Mouse (Mus musculus) skeletal muscle tissue, adult 2 months (tissue): ENCODE results near the gene Mbip.

Source experiments
- DNase-seq: peaks from one replicate; pipeline ENCODE4 v3.0.0-alpha.2; 2012; ENCODE audit warnings: low read depth, low spot score

Gene Mbip

GRCm38 (mm10) chr12:56295160-56295559, 50.5 kb downstream of the Mbip start:
- no peak for DNase-seq

DNA sequence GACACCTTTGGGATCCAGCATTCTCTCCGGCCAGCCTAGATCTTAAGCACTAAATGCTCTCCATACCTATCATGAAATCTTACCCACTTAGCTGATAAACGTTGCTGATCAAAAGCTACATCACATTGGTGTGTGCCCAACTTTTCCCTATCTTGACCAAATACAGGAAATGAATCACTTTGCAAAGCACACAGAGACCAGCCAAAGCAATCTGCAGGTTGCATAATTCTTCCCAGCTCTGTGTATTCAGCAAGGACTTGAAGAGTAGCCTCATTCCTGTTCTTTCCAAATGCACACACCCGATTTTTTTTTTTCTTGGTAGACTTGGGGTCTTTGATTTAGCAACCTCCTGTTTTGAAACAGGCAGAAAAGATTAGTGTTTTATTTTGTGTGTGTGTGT, 57.1 kb downstream of the Mbip start:
- no peak for DNase-seq

DNA sequence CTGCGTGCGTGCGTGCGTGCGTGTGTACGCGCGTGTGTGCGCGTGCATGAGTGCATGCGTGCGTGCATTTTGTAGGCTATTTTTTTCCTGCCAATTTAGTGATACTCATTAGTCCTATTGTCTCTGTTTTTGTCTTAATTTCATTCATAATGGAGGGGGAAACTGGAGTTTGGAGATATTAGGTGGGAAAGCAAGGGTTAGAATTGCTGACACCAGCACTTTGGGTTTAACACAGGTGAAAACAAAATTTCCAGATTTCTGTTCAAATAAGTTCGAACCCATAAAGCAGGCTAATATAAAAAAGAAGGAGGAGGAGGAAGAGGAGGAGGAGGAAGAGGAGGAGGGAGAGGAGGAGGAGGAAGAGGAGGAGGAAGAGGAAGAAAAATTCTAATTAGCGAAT, 58.9 kb downstream of the Mbip start:
- no peak for DNase-seq

DNA sequence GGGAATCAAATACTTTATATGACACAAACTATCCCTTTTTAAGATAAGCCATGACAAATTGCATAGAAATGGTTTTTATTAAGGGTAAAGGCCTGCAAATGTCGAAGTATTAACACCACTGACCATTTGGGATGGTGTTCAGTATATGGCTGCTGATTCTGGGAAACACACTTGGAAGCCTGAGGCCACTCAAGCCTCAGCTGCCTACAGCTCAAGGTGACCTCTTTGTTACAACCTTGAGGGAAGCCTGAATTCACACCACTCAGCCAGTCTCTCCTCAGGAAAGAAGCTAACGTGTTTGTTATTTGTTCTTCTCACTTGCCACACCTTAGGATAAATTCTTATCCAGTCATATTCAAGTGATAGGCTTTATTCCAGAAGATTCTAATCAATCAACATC, 61.5 kb downstream of the Mbip start:
- DNase-seq = no peak

- DNase-seq = no peak
These were observed 64.0 kb downstream of the Mbip start for GRCm38 (mm10) chr12:56281649-56282048.
